Mouse (Mus musculus): ENCODE measurements around the gene Wnt10a.

The Wnt10a gene

DNA sequence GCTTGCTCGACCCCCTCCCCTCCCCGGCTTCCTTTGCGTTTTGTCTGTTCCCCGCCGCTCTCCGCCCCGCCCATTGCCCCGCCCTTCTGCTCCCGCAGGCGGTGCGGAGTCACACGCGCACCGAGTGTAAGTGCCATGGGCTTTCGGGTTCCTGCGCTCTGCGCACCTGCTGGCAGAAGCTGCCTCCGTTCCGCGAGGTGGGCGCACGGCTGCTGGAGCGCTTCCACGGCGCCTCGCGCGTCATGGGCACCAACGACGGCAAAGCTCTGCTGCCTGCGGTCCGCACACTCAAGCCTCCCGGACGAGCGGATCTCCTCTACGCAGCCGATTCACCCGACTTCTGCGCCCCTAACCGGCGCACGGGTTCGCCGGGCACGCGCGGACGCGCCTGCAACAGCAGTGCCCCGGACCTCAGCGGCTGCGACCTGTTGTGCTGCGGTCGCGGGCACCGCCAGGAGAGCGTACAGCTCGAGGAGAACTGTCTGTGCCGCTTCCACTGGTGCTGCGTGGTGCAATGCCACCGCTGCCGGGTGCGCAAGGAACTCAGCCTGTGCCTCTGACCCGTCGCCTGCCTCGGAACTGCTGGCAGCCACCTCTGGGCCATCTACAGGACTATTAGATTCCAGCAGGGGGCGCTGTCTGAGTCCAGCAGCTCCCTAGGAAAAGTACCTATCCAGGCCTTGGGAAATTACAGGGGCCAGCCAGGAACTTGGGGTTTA, 7.1 kb upstream of the Wnt10a start:
- DNase-seq (ENCODE audit: low spot score in 2 of 2) = peak; percentile 32 to 46

DNA sequence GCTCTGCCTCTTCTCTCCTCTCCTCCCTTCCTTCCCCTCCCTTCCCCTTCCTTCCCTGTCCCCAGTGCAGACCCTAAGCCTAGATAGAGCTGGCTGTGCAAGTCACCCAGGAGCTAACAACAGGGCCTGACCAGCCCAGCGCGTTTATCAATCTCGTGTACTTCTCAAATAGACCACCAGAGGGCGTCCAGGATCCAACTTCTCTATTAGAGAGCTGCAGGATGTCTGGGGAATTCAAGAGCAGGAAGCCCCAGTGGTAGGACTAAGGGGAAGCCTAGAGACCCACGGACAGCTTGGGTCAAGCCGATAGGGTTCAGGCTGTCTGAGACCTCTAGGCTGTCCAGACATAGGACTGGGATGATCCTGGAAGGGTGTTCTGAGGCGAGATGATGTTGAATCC, 3.5 kb upstream of the Wnt10a start:
- peak; percentile 66 to 83 for DNase-seq (ENCODE audit: low spot score in 2 of 2)

DNA sequence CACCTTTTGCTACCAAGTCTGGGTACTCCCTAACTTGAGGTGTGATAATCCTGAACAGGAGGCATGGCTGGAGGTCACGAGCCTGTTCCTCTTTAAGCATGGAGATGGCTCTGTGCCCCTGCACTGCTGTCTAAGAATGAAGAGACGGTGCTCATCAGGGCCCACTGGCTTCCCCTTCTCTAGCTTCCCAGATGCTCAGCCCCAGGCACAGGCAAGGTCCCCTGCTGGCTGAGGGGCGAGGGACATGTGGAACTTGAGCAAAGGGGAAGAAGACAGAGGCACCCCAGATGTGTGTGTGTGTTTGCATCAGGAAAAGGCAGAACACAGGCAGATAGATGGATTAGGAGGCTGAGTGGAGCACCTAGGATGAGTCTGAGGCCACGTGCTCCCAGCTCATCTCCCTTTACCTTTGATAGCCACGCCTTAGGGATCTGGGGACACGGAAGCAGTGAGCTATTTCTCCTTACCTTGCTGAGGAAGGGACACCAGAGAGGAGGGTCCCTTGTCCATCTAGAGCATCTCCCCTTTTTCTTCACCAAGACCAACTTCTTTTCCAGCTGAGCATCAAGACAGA, 2.6 kb upstream of the Wnt10a start:
- no peak for DNase-seq (ENCODE audit: low spot score in 2 of 2)

DNA sequence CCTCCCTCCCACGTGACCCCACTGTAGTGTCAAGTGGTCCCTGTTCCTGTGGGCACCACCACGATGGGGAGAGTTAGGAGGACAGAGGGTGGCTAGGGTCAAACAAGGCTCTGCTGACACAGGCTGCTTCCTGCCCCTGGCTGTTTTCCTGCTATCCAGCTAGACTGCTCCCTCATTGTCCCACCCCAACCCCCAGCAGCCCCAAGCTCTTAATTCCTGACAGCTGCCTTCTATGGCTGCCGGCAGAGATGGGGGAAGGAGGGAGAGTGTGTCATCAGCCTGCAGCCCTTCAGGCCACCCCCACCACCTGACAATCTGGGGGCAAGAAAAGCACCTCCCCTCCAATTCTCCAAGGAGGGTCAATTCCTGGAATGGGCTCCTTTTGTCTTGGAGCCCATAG, 1.2 kb upstream of the Wnt10a start:
- DNase-seq (ENCODE audit: low spot score in 2 of 2) = no peak

DNA sequence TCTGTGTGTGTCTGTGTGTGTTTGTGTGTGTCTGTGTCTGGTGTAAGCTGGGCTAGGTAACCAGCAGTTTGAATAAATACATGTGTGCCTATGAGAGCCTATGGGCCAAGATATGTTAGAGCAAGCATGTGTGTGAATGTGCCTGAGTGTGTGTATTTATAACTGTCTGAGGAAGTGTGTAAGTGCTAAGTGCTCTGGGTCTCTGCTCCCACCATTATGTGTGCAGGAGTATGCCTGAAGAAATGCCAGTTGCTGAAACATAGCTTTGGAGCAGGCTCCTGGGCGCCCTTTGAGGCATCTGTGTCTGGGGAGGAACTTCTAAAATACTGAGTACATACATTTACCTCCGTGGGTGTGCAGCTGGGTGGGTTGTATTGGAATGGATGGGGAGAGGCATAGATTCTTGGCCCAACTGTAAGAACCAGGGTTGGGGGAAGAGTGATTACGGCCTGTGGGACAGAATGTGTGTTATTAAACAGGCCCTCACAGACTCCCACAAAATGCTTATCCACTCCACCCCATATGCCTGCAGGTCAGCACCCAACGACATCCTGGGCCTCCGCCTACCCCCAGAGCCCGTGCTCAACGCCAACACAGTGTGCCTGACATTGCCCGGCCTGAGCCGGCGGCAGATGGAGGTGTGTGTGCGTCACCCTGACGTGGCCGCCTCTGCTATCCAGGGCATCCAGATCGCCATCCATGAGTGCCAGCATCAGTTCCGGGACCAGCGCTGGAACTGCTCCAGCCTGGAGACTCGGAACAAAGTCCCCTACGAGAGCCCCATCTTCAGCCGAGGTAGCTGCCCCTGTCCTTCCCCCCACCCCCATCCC, 1.7 kb downstream of the Wnt10a start:
- no peak for DNase-seq (ENCODE audit: low spot score in 2 of 2)

DNA sequence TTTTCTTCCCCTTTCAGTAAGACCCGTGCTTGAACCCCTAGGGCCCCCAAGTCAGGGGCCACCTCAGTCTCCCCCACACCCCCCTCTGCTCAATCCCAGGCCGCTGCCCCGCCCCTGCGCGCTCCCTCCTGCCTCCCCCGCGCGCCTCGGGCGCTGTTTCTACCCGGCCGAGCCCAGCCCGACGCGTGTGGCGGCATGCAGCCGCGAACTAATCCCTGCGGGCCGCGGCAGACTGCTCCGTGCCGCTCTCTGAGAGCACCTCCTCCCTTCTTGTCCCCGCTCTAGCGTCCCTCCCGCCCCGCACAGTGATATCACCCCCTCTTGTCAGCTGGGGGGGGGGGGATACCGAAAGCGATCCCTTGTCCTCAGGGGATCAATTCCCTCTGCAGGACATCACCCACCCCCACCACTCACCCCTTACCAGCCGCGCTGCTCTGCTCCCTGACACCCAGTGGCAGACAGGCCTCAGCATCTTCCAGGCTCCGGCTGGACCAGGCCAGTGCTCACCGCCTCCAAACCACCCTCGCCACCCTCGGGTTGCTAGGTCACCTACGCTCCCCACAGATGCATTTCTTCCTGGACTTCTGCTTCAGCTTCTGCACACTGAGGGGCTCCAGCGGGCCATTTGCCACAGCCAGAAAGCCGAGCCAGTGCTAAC, 3.3 kb downstream of the Wnt10a start:
- DNase-seq (ENCODE audit: low spot score in 2 of 2) = no peak

DNA sequence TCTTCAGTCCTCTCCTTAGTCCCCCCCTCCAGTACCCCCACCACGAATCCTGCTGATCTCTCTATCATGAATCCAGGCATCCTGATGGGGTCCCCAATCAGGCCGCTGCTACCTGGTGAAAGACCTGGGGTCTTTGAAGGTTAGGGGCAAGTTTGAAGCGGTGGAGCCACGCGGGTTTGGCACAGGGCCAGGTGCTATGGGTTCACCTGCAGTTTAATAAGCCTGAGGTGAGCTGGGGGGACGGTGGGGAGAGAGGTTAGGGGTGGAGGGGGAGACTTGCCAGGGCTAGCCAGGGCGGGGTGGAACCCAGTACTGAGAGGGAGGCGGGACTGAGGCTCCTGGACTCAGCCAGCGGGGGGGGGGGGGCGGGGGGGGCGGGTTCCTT, 3.8 kb downstream of the Wnt10a start:
- DNase-seq (ENCODE audit: low spot score in 2 of 2) = no peak

DNA sequence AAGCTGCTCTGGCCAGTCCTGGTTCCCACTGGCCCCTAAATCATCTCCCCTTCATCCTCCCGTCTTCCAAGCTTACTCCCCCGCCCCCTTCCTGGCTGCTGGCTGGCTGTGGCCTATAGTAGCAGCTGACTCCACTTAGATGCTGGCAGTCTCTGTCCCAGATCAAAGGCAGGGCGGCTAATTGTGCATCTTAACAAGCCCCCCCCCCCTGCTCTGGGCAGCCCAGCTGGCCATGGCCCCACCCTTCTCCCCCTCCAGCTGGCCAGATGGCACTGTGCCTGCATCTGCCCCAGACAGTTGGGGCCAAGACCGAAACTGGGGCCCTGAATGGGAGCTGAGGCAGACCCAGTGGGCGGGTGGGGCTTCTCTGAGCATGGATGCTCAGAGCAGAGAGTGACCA, 6.1 kb downstream of the Wnt10a start:
- DNase-seq (ENCODE audit: low spot score in 2 of 2) = no peak

DNA sequence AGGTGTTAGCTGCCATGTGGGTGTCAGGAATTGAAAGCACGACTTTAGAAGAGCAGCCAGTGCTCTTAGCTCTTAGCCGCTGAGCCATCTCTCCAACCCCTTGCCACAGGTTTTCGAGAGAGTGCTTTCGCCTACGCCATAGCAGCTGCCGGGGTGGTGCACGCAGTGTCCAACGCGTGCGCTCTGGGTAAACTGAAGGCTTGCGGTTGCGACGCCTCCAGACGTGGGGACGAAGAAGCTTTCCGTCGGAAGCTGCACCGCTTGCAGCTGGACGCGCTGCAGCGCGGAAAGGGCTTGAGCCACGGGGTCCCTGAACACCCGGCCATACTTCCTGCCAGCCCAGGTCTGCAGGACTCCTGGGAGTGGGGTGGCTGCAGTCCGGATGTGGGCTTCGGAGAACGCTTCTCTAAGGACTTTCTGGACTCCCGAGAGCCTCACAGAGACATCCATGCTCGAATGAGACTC, 9.1 kb downstream of the Wnt10a start:
- DNase-seq (ENCODE audit: low spot score in 2 of 2) = peak; percentile 34 to 41

DNA sequence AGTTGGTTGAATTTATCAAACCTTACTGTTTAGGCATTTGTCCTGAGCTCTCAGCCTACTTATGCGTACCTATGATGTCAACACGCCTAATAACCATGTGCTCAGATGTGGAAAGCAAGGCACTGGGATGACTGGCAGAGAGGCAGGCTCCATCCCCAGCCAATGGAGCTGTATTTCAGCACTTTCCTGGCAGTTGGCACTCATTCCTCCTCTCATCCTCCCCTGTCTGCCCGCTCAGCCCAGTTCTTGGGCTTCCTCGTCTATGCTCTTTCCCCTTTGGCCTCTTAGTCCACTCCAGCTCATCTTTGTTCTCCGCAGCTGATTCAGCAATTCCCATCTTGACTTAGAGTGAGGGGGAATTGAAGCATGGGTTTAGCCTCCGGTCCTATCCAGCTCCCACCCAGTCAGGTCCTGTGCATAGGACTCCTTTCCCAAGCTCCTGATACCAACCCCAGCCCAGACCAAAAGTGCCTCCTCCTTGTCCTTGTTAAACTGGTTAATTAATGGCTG, 10.4 kb downstream of the Wnt10a start:
- no peak for DNase-seq (ENCODE audit: low spot score in 2 of 2)

DNA sequence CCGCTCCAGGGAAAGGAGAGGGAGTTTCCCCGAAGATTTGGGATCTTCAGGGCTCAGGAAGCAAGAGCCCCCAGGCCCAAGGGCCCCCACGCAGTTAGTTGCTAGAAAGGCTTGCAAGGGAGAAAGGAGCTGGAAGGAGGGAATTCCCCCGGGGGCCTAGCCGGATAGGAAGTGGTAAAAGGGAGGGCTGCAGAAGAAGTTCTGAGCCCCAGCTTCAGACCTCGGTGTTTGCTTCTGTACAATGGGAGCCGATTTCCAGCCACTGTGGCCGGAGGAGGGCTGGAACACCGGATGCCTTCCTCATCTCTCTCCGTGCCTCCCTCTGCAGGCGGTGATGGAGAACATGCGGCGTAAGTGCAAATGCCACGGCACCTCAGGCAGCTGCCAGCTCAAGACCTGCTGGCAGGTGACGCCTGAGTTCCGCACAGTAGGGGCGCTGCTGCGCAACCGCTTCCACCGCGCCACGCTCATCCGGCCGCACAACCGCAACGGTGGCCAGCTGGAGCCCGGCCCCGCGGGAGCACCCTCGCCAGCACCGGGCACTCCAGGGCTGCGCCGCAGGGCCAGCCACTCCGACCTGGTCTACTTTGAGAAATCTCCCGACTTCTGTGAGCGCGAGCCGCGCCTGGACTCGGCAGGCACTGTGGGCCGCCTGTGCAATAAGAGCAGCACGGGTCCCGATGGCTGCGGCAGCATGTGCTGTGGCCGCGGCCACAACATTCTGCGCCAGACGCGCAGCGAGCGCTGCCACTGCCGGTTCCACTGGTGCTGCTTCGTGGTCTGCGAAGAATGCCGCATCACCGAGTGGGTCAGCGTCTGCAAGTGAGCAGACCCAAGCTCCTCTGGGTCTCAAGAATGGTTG, 11.7 kb downstream of the Wnt10a start:
- DNase-seq (ENCODE audit: low spot score in 2 of 2) = peak; percentile 66 to 75

DNA sequence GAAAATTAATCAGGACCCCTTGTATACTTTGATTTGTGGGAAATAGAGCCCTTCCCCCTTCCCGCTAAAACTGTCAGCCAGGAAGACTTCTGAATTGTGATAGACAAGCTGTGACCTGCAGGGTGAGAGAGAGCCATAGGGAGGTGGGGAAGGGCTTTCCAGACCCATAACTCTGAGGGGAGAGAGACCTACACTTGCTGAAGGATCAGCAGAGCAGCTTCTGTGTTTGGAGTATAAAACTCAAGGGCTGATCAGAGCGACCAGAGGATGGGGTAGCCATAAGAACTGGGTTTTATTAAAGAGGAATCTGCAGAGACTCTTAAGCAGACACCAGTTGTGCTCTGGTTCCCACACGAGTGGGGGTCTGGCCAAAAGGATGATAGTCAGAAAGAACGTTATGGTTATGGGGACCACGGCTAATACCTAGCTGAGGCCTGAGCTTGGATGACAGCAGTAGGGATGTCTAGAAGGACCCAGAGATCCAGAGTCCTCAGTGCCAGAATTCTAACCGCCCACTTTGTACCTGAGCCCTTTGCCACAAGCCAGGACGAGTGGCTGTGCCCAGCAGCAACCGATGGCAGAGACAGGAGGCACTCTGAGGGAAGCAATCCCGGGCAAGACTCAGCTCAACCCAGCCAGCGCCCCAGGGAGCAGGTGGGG, 13.0 kb downstream of the Wnt10a start:
- DNase-seq (ENCODE audit: low spot score in 2 of 2) = no peak

DNA sequence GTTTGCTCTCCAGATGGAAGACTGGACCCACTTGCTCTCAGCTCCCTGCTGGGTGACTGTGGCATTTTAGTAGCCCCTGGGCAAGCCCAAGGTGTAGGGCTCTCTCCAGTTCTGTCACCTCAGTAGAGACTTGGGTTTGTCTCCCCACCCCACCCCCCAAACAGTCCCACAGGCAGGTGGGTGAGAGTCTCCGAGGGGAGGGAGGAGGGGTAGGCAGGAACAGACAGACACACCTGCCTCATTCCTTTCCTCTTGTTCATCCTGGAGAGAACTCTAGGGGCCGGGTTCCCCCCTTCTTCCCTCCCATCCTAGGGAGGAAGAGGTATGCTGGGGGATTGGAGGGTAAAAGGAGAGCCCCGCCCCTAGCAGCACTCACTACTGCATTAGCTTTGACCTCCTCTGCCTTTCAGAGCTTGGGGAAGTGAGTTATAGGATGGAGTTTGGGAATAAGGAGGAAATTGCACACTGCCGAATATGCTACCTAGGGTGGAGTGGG, 14.1 kb downstream of the Wnt10a start:
- DNase-seq (ENCODE audit: low spot score in 2 of 2) = no peak

DNA sequence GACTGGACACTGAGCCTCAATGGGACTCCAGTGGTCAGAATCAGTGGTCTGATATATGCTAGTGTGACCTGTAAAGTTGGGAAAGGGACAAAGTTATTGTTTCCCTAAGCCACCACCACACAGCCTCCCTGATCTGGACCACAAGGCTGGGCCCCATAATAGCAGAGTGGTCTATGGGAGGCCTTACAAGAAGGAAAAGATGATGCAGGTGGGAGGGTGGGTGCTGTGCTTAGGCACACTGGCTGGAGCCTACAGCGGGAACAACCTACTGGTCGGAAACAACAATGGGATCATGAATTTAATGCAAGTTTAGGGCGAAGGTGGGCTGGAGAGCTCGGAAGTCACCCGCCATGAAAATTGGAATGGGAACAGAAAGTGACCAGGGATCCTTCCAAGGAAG, 14.5 kb downstream of the Wnt10a start:
- no peak for DNase-seq (ENCODE audit: low spot score in 2 of 2)

DNA sequence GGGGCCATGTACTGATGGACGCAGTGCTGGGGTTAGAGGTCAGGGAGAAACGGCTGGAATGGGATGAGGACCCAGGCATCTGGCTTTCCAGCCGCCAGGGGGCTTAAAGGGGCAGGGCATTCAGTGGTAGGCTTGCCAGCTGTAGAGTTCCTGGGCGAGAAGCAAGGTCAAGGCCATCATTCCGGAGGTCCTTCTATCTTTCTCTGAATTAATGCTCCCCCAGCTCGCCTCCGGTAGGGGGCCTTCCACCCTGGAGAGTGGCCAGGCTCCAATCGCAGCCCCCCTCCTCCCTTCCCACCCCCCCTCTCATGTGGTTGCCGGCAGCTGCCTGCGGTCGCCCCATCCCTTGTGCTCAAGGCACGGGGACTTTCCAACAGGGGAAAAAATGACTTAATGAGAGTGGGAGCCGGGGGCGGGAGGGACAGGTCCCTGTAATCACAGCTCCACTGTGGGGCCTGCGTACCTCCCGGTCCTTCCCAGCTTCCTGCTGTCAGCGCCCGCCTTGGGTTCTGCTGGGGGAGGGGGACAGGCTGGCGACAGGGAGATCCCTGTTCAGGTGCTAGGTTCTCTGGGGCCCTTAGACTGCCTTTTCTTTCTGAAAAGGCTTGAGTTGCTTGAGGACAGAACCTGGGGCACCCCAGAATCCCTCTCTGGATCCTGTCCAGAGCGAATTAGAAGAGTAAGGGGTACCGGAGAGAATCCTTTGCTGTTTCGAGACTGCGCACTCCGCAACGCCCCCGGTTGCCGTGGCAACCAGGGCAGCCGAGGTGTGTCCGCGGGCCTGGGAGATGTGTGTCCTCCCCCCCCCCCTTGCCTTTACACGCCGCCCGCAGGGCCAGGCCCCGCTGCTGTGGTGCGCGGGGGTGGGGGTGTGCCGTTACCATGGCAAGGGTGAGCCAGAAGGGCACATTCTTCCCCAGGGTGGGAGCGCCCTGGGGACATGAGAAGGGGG, 15.3 kb downstream of the Wnt10a start:
- peak; percentile 70 to 72 for DNase-seq (ENCODE audit: low spot score in 2 of 2)

DNA sequence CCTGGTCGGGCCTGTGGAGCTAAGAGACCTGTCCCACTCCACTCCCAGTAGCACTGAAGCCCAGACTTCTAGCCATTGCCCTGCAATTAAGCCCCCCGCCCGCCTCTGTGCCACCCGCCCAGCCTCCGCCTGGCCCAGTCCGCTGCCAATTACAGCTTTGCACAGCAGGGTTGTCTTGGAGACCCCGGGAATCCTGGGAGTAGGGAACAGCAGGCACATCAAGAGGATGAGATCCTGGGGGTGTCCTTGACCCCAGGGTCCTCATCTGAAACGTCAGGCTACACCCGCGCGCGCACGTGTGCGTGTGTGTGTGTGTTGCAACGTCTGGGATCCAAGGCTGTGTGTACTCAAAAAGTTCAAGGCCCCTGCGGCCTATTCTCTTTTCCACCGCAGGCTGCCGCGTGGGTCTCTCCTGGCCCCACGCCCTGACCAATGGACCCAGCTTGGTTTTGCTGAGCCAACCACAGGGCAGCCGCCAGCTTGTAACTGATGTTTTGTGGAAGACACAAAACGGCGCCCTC, 16.3 kb downstream of the Wnt10a start:
- DNase-seq (ENCODE audit: low spot score in 2 of 2) = no peak

DNA sequence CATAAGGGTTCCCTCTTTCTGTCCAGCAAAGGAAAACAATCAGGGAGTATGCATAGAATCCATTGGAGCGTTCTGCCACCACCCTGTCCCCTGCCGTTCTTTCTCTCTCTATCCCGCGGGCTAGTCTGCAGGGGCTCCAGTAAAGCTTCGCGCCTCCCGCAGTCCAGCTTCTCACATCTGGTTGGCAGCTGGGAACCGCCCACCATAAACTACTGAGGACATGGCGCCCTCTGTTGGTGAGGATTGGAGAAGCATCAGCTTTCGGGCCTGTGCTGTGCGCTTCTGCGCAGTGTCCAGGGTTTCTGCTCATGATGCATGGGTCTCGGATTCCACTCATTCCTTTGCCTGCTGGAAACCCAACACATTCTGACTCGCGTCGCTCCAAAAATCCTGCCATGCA, 16.8 kb downstream of the Wnt10a start:
- peak; percentile 85 to 88 for DNase-seq (ENCODE audit: low spot score in 2 of 2)

DNA sequence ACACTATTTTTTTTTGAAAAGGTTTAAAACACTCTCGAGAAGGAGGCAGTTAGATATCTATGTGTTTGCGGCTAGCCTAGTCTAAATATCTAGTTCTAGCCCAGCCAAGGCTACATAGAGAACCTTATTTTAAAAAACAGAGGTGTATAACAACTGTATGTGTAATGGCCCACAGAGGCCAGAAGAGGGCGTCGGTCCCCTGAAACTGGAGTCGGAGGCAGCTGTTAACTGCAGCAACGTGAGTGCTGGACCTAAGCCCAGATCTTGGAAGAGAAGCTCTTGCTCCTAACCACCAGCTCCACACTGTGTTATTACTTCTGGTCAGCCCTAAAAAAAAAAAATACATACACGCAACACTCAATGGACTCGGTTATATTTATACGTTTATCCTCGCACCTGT, 17.7 kb downstream of the Wnt10a start:
- DNase-seq (ENCODE audit: low spot score in 2 of 2) = no peak

Measured in natural killer cell, adult 2 months (primary cell).